Mouse (Mus musculus) liver, postnatal 0 days (tissue): ENCODE results near the gene 1700061G19Rik.

Experiments used
- CTCF ChIP-seq: sonication (generic); IDR thresholded peaks from 2 replicates; pipeline ENCODE4 v1.5.1; 2016; ENCODE audit warnings: antibody characterized with exemption, low read depth
- EP300 ChIP-seq: IDR thresholded peaks from 2 replicates; pipeline ENCODE4 v1.6.1; 2016; ENCODE audit warnings: antibody characterized with exemption, low read depth, mild to moderate bottlenecking

GRCm38 (mm10) chr17:56890018-56890417 lies 14.7 kb downstream of the 1700061G19Rik start:
- TF ChIP-seq CTCF, result no peak
- no peak for TF ChIP-seq EP300
